Mouse (Mus musculus) liver, embryonic 13.5 days (tissue): ENCODE measurements around the gene Espnl. TPM values are rescaled to one million over a fixed set of nuclear protein-coding genes. Genes with fewer than 3 reads are reported as not detected.

Source experiments
- ATAC-seq: fragments of 200-750 bp; cut with Nextera tagmentation; 2 replicates; pipeline ENCODE4 v1.8.0; 2017; ENCODE audit warnings: low read depth, mild to moderate bottlenecking, moderate number of reproducible peaks, moderate library complexity
- DNase-seq: peaks from one replicate; pipeline ENCODE4 v3.0.0; 2022
- H3K27ac ChIP-seq: fragments of 300-500 bp; sonication (generic); 2 replicates; pipeline ENCODE4 v1.5.1; 2015; ENCODE audit warnings: moderate library complexity, mild to moderate bottlenecking, inconsistent platforms
- H3K27me3 ChIP-seq: fragments of 300-500 bp; sonication (generic); 2 replicates; pipeline ENCODE4 v1.6.1; 2015; ENCODE audit warnings: mild to moderate bottlenecking, inconsistent platforms
- H3K36me3 ChIP-seq: fragments of 300-500 bp; sonication (generic); 2 replicates; pipeline ENCODE4 v1.6.1; 2015; ENCODE audit warnings: mild to moderate bottlenecking, inconsistent platforms
- H3K4me1 ChIP-seq: fragments of 300-500 bp; sonication (generic); replicated peaks from 2 replicates; pipeline ENCODE4 v1.6.1; 2015; ENCODE audit warnings: inconsistent platforms
- H3K4me2 ChIP-seq: fragments of 300-500 bp; sonication (generic); 2 replicates; pipeline ENCODE4 v1.6.1; 2015; ENCODE audit warnings: inconsistent platforms, mild to moderate bottlenecking, moderate library complexity
- H3K4me3 ChIP-seq: fragments of 300-500 bp; sonication (generic); replicated peaks from 2 replicates; pipeline ENCODE4 v1.5.1; 2015; ENCODE audit warnings: mild to moderate bottlenecking, inconsistent platforms
- H3K9ac ChIP-seq: fragments of 300-500 bp; sonication (generic); 2 replicates; pipeline ENCODE4 v1.6.1; 2015; ENCODE audit warnings: mild to moderate bottlenecking, inconsistent platforms
- H3K9me3 ChIP-seq: fragments of 300-500 bp; sonication (generic); replicated peaks from 2 replicates; pipeline ENCODE4 v1.6.1; 2016; ENCODE audit warnings: inconsistent platforms
- WGBS: fragments of 180-500 bp; shearing (Covaris S2); methylation state at CpG from one replicate; pipeline ENCODE4 v1.1.7; 2015; ENCODE audit not compliant: insufficient replicate concordance; 5-methylcytosine and 5-hydroxymethylcytosine counted together
- polyA plus RNA-seq: library from polyadenylated mRNA; unstranded; fragments of >200 nt; fragmentation: Nextera tagmentation; extraction: Ambion mirVana; gene quantifications from 2 replicates; pipeline ENCODE4 v1.2.1, GENCODE M21; 2015

The Espnl gene
- not detected in 2 replicates for polyA plus RNA-seq

- Histone ChIP-seq H3K27me3 (no peaks in the 10 kb centered on the region), H3K27ac (no peak within 1 kb of the TSS), H3K4me1 (peaks cover 13% of the 10 kb centered on the region), H3K9me3 (no peaks in the 10 kb centered on the region), H3K4me3 (no peak within 1 kb of the TSS), H3K36me3 (peaks cover 4% of the 10 kb centered on the region), H3K4me2 (no peak within 1 kb of the TSS; the same call in 1 of the 2 replicates), H3K9ac (peak within 1 kb of the TSS; percentile 17; the same call in 1 of the 2 replicates)
- DNase-seq (no peak), ATAC-seq (peak; percentile 56)
- whole genome bisulfite sequencing: 42% methylated on average over 19 of the region's 19 CpGs
These were observed at the start of gene Espnl for GRCm38 (mm10) chr1:91321760-91322438. Gene Espnl, plus strand, starts transcription at chr1:91322075.

- ATAC-seq: 0 out of 2 replicates have a peak, but pooled peaks have one; percentile 50
- 88% methylated on average over 2 of the region's 2 CpGs for WGBS
- peaks cover 31% of the 10 kb centered on the region for H3K36me3 ChIP-seq
These were observed 49.6 kb upstream of the Espnl start for GRCm38 (mm10) chr1:91272260-91272659.

GRCm38 (mm10) chr1:91276581-91276980, 45.3 kb upstream of the Espnl start:
- no peak for DNase-seq
- no peak for ATAC-seq
- no peaks in the 10 kb centered on the region for H3K27me3 ChIP-seq
- peaks cover 63% of the 10 kb centered on the region for H3K36me3 ChIP-seq
- 86% methylated on average over 4 of the region's 4 CpGs for WGBS
- H3K4me2 ChIP-seq: no peak overlapping the region
- peaks cover 23% of the 10 kb centered on the region for H3K4me1 ChIP-seq
- no peak overlapping the region for H3K4me3 ChIP-seq
- H3K9me3 ChIP-seq: no peaks in the 10 kb centered on the region
- H3K27ac ChIP-seq: no peak overlapping the region
- no peak overlapping the region for H3K9ac ChIP-seq

More at GRCm38 (mm10) chr1:91272260-91272659, 49.6 kb upstream of the Espnl start:
- Histone ChIP-seq H3K9me3 (no peaks in the 10 kb centered on the region), H3K9ac (no peak overlapping the region), H3K27me3 (no peaks in the 10 kb centered on the region), H3K4me1 (0 out of 2 replicates have a peak, but pooled peaks cover 5% of the 10 kb centered on the region), H3K4me3 (no peak overlapping the region), H3K4me2 (no peak overlapping the region), H3K27ac (no peak overlapping the region)
- DNase-seq: no peak

- H3K27ac ChIP-seq: peak overlapping the region; percentile 25; the same call in 1 of the 2 replicates
- no peaks in the 10 kb centered on the region for H3K27me3 ChIP-seq
- H3K9ac ChIP-seq: no peak overlapping the region
- peaks cover 63% of the 10 kb centered on the region for H3K36me3 ChIP-seq
- H3K4me1 ChIP-seq: peaks cover 20% of the 10 kb centered on the region
- no peaks in the 10 kb centered on the region for H3K9me3 ChIP-seq
- no peak for ATAC-seq
- H3K4me3 ChIP-seq: no peak overlapping the region
- DNase-seq: no peak
- H3K4me2 ChIP-seq: no peak overlapping the region
- 71% methylated on average over 2 of the region's 2 CpGs for WGBS
These were observed 44.4 kb upstream of the Espnl start for GRCm38 (mm10) chr1:91277480-91277879.

GRCm38 (mm10) chr1:91278410-91279119, 43.3 kb upstream of the Espnl start:
- Histone ChIP-seq H3K4me3 (no peak overlapping the region), H3K27me3 (no peaks in the 10 kb centered on the region), H3K36me3 (peaks cover 66% of the 10 kb centered on the region), H3K4me1 (peaks cover 20% of the 10 kb centered on the region), H3K9ac (no peak overlapping the region), H3K9me3 (no peaks in the 10 kb centered on the region), H3K4me2 (peak overlapping the region; percentile 20), H3K27ac (peak overlapping the region; percentile 85)
- peak; percentile 92 for ATAC-seq
- 84% methylated on average over 3 of the region's 3 CpGs for WGBS
- no peak for DNase-seq

GRCm38 (mm10) chr1:91279126-91279525, 42.7 kb upstream of the Espnl start:
- Histone ChIP-seq H3K4me2 (no peak overlapping the region; the same call in 1 of the 2 replicates), H3K27ac (peak overlapping the region; percentile 85), H3K9me3 (no peaks in the 10 kb centered on the region), H3K27me3 (no peaks in the 10 kb centered on the region), H3K4me3 (no peak overlapping the region), H3K4me1 (peaks cover 20% of the 10 kb centered on the region), H3K36me3 (peaks cover 71% of the 10 kb centered on the region), H3K9ac (no peak overlapping the region)
- 64% methylated on average over 1 of the region's 1 CpGs for whole genome bisulfite sequencing
- DNase-seq: no peak
- ATAC-seq: no peak

GRCm38 (mm10) chr1:91282582-91282981, 39.3 kb upstream of the Espnl start:
- WGBS: 76% methylated on average over 1 of the region's 1 CpGs

GRCm38 (mm10) chr1:91289375-91289774, 32.5 kb upstream of the Espnl start:
- DNase-seq (no peak), ATAC-seq (no peak)
- Histone ChIP-seq H3K36me3 (peaks cover 70% of the 10 kb centered on the region), H3K9ac (no peak overlapping the region), H3K27me3 (no peaks in the 10 kb centered on the region), H3K4me2 (no peak overlapping the region), H3K27ac (no peak overlapping the region), H3K4me3 (no peak overlapping the region), H3K9me3 (no peaks in the 10 kb centered on the region), H3K4me1 (no peaks in the 10 kb centered on the region; the same call in 1 of the 2 replicates)
- 90% methylated on average over 1 of the region's 1 CpGs for WGBS

More at GRCm38 (mm10) chr1:91282582-91282981, 39.3 kb upstream of the Espnl start:
- DNase-seq (no peak), ATAC-seq (no peak)
- Histone ChIP-seq H3K4me3 (no peak overlapping the region), H3K4me2 (no peak overlapping the region), H3K27me3 (no peaks in the 10 kb centered on the region), H3K4me1 (peaks cover 15% of the 10 kb centered on the region), H3K36me3 (peaks cover 70% of the 10 kb centered on the region), H3K27ac (no peak overlapping the region), H3K9ac (no peak overlapping the region), H3K9me3 (no peaks in the 10 kb centered on the region)

- 87% methylated on average over 11 of the region's 11 CpGs for WGBS
- Histone ChIP-seq H3K4me1 (peaks cover under 1% of the 10 kb centered on the region; the same call in 1 of the 2 replicates), H3K4me2 (no peak overlapping the region), H3K27me3 (no peaks in the 10 kb centered on the region), H3K9ac (no peak overlapping the region), H3K4me3 (no peak overlapping the region), H3K36me3 (peaks cover 44% of the 10 kb centered on the region), H3K27ac (no peak overlapping the region), H3K9me3 (no peaks in the 10 kb centered on the region)
- ATAC-seq: no peak
- no peak for DNase-seq
These were observed 29.6 kb upstream of the Espnl start for GRCm38 (mm10) chr1:91292101-91292825.

GRCm38 (mm10) chr1:91295544-91295943, 26.3 kb upstream of the Espnl start:
- Histone ChIP-seq H3K4me1 (peaks cover 24% of the 10 kb centered on the region), H3K9me3 (no peaks in the 10 kb centered on the region), H3K36me3 (peaks cover 18% of the 10 kb centered on the region), H3K9ac (no peak overlapping the region), H3K27ac (no peak overlapping the region), H3K27me3 (no peaks in the 10 kb centered on the region), H3K4me3 (no peak overlapping the region), H3K4me2 (no peak overlapping the region)
- no peak for DNase-seq
- no peak for ATAC-seq
- 60% methylated on average over 6 of the region's 6 CpGs for WGBS
